Mouse (Mus musculus) ovary, postnatal 14 days (tissue): ENCODE measurements around the gene Sorcs1.

Experiments
- DNase-seq: peaks from one replicate; pipeline ENCODE4 v3.0.0; 2022; ENCODE audit warnings: low spot score

The Sorcs1 gene

GRCm38 (mm10) chr19:50214466-50215228 is 463.8 kb downstream of the Sorcs1 start:
- DNase-seq: no peak

DNA sequence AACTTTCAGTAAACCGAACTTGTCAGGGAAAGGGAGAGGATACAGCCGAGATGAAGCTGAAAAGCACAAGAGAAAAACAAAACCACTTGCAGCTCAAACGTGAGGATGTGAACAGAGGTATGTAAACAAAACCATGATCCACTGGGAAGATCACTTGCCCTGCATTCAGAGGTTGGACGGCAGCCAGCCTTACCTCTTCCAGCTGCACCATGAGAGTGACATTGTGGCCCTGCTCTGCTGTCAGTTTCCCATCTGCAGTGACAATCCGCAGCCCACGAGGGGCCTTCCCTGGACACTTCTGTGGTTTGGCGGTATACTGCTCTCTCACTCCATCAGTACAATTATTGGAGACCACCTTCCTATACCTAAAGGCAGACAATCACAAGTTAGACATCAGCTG is 468.0 kb downstream of the Sorcs1 start:
- DNase-seq: no peak

DNA sequence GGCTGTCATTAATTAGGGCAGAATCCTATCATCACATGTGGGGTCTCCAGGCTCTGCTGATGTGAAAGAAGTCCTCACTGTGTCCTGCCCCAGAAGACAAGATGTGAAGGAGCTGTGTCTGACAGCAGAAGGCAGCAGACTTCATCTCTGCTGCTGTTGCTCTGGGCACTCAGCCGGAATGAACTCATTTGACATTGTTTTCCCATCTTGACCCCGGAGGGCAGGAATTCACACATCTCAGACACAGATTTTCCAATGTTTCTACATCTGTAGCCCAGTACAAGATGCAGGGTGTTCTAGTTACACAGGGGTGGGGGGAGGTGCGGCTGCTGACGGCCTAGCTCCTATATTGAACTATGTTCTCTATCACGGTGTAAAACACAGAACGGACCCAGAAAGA is 474.1 kb downstream of the Sorcs1 start:
- DNase-seq: no peak

DNA sequence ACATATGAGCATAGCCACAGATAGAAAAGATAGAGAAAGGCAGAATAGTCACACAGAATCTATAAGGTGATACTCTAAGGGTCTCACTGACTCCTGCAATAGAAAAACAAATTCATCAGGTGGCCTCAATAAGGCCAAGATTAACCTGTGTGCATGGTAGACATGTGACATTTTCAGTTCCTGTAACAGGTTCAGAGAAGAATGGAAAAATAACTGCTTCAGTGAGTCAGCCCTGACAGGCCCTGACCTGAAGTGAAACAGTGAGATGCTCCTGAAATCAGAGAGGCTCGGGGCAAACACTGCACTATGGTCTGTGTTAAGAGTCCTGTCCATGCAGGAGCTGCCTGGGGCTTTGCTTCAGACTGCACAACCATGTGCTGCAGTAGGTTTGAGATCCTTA is 481.9 kb downstream of the Sorcs1 start:
- no peak for DNase-seq

DNA sequence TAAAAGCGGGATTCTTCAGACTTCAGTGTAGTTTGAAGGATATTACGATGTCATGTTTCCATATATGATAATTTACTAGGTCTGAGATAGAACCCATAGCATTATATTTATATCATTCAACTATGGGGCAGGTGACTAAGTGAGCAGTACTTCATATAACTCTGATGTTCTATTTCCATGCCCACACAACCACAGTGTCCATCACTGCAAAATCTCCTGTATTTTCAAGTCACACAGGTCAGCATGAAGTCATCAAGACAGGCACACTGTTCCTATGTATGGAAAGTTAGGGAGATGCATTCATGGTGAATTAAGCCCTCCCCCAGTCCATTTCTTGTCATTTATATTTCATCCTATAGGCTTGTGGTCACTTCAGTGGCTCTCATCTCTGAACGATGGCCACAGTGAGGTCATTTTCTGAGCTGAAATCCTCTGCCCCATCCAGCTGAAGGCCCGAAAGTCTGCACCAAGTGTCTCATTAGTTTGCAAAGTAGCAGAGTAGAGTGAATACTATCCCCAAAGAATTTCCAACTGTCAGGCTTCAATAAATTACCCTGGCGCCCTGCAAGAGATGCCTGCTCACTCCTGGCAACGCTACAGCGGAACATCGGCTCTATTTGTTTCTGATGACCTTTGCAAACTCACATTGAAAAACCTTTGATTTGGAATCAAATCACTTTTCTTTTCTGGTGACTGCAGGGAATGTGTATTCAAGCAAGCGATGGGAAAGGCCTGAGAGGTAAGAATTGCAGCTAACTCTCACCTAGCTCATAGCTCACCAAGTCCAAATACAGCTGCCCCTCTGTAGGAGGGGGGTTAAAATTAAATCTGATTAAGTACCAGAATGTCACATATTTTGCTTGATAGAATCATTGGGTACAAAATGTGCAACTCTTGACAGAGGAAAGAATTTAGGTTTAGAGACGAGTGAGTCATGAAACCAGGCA is 492.4 kb downstream of the Sorcs1 start:
- no peak for DNase-seq

DNA sequence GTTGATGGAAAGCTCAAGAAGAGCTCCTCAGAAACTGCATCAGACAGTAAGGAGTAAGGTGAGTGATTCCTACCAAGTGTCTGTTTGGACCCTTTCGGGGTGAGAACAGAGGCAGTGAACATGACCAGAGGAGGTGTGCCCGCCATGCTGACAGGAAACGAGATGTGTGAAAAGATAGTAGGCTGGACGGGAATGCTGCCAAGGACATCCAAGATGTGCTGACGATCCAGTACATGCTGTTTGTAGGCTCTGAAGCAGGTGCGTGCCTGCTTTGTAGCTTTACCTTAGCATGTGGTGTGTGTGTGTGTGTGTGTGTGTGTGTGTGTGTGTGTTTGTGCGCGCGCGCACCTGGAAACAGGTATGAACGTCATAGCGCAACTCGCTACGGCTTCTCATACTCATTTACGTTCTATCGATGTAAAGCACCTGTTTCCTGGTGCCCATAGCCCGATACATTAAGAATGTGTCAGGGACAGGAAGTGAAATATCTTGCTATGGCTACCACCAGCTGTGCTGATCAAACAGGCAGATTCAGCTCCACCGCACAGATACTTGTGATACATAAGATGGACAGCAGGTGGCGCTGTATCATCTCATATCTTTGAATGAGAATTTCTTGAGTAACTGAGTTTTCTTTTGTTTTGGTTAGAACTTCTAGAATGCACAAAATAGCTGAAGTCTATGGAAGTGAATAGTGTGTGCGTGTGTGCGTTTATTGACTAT is 493.4 kb downstream of the Sorcs1 start:
- DNase-seq: peak; percentile 27

- no peak for DNase-seq
Measured at GRCm38 (mm10) chr19:50178851-50179250, 499.6 kb downstream of the Sorcs1 start.

DNA sequence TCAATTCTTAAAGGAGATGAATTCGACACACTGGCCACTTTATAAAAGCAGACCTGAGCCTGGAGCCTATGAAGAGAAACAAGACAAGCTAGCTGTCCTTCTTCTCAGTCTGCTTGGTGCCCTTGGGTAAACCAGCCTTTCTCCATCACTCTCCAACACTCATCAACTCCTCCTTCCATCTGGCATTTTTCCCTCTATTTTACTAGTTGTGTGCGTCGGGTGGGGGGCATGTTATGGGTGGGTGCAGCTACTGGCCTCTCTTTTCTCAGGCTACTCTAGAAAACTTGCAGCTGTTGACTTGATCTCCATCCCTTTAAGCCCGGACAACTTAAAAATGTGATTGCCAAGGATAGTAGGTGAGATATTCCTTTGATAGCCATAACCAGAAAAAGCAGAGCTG is 500.3 kb downstream of the Sorcs1 start:
- no peak for DNase-seq

- no peak for DNase-seq
Measured at GRCm38 (mm10) chr19:50171849-50172248, 506.6 kb downstream of the Sorcs1 start.

DNA sequence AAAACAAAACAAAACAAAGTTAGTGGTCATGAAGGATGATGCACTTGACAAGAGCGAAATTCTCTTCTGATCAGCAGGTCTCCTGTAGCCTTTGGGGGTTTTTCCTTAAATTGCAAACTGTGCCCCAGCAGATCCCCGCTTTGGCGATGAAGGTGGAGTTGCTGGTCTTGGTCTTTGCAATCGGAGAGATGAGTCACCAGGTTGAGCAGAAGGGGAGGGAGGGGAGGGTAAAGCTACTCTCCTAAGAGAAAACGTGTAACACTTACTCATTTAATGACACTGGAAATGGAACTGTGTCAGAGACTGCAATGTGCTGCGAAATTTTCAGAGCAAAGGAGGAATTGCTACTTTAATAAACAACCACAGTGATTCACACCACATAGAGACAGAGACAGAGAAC is 527.3 kb downstream of the Sorcs1 start:
- no peak for DNase-seq

GRCm38 (mm10) chr19:50145919-50146318 is 532.5 kb downstream of the Sorcs1 start:
- no peak for DNase-seq

GRCm38 (mm10) chr19:50141853-50142252 is 536.6 kb downstream of the Sorcs1 start:
- no peak for DNase-seq

DNA sequence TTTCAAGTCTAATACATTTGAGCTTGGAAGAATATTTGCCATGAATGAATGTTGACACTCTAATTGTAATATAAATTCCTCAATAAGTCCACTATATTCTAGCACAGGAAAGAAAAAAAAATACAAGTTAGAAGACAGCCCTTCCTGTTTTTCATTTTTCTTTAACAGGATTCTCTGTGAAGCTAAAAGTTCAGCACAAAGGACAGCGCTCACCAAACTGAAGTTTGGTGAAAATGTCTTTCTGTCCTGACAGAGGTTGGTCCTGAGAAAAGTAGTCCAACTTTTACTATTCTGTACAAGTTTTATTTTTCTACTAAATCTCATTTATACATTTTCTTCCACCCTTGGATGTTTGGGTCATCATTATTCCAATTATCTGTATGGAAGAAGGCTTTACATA is 543.8 kb downstream of the Sorcs1 start:
- no peak for DNase-seq

- DNase-seq: no peak
Measured at GRCm38 (mm10) chr19:50105842-50106585, 572.4 kb downstream of the Sorcs1 start.
